Mouse (Mus musculus) layer of hippocampus, adult 18-20 months (tissue): ENCODE results near the gene Slc17a2. TPM values are rescaled to one million over a fixed set of nuclear protein-coding genes. Genes with fewer than 3 reads are reported as not detected.

Experiments
- DNase-seq, 2 experiments: peaks; one replicate each; pipeline ENCODE4 v3.0.0; 2022; ENCODE audit warnings: low spot score in 2 of 2
- total RNA-seq, 2 experiments: library from RNA; stranded (reverse); gene quantifications; 2 replicates each; pipeline ENCODE4 v1.2.3; 2021

Slc17a2 gene
- total RNA-seq, 2 experiments from 2014 or later, result not detected

DNA sequence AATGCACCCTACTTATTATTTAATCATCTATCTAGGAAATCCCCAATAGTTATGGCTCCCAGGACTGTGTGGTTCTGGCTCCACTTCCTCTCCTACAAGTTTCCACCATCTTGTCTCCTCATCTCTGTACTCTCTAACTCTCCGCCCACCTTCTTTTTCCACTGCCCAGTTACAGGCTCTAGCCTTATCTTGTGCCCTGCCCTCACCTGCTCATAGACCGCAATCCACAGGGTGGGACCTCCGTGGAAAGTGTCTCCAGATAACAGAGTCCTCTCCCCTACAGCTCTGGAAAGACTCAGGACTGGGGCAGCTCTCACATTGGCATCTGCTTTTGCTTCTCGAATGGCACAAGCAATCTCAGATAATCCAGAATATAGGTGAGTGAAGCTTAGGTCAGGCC lies 27.8 kb upstream of the Slc17a2 start:
- no peak for DNase-seq

DNA sequence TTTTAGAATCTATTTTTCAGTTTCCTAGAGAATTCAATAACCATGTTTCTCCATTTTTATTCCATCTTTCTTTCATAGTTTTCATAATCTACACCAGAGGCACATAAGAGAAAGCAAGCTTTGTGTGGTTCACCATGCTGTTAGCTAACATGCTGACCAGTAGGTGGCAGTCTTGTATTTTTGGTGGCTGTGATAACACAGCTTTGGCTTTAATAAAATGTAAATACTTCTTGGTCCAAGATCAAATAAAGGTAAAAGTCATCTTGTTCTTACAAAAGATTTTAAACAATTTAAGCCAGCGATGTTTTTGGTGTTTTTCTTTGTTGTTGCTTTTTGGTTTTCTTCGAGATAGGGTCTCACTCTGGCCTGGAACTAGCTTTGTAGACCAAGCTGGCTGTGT lies 14.3 kb upstream of the Slc17a2 start:
- DNase-seq, result peak; percentile 19 to 70

DNA sequence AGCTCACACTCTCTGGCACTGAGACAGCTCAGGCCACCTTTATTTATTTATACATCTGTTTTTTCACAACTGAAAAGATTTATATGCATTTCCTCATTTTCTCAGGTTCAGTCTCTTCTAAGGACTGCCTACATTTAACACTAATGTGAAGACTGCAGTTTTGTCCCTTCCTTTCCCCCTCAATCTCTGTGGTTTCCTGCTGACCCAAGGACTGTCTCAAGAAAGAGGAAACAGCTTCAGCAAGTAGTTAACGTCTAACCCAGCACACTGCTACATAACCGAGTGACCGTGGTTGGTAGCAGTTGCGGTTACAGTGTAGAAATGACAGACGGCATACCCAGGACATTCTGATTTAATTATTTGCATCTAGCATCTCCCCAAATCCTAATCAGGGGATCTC lies 7.4 kb upstream of the Slc17a2 start:
- DNase-seq, result no peak

DNA sequence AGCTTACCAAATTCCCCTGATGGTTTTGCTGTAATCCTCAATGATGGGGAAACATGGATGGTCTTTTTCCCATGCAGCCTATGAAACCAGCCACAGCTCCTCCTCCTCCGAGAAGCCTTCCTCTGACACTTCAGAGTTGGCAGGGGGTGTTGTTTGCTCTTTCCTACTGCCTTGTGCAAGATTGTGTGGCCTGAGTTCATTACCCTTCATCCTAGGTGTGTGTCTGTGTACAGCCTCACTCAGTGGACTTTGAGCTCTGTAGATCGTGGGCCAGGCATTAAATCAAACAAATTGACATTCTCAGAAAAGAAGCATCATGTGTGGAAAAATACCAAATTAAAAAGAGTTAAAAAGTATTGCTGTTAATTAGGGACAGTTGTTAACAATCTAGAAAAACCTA lies 2.3 kb upstream of the Slc17a2 start:
- no peak for DNase-seq

DNA sequence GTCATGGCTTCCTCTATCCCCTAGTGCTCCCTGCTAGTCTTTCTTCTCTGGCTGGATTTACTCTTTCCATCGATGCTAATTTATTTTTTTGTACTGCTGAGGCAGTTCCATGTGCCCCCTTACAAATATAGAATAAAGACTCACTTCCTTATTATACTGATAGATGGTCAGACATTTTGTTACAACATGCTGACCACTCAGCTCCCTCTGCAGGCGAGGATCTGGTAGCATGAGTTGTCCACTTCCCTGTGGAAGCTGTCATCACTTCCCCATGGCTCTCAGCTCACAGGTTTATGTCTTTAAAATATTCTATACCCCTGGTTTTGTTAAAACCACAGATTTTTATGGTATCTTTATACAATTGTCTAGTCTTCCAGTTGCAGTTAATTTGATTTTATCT lies 9.4 kb downstream of the Slc17a2 start:
- no peak for DNase-seq

DNA sequence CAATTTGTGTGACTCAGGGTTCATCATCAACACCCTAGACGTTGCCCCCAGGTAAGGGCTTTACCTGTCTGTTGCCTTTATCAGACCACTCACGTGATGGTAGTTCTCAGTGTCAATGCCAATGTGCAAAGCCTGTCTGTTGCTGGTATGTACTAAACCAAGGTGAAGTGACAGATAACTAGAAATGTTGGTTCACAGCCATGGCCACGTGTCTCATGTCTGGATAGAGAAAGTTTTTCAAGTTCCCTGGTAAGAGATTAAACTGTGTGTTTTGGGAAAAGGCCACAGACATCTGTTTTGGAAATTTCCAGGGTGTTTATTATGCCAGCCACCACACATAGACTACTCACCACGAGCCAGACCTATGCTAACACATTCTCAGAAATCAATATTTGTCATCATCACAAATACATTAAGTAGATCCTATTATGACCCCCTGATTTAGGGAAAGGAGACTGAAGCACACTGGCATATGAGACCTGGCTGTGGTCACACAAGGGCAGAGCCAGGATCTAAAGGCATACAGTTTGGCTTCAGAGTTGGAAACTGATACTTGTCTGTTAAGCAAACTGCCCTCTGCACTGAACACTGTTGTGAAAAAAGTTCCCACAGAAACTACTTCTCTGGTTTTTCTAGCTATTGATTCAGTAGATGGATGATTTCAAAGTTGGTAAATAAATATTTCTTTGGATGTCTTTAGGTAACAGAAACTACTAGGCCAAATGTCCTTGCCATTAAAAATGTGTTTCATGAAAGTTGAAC lies 13.6 kb downstream of the Slc17a2 start:
- DNase-seq, result no peak

DNA sequence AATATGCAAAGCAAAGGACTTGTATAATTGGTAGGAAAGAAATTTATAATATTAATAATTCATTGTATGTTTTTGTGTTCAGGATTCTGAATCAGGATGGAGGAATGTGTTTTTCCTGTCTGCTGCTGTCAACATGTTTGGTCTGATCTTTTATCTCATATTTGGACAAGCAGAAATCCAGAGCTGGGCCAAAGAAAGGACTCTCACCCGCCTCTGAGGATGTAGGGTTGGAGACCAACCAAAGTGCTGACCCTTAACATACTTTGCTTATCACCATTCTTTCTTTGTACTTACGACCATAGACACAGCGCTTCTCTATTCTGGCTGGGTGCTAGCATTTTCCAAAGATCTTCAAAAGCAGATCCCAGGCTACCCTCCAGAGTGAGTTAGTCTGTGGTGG lies 15.4 kb downstream of the Slc17a2 start:
- DNase-seq, result no peak

DNA sequence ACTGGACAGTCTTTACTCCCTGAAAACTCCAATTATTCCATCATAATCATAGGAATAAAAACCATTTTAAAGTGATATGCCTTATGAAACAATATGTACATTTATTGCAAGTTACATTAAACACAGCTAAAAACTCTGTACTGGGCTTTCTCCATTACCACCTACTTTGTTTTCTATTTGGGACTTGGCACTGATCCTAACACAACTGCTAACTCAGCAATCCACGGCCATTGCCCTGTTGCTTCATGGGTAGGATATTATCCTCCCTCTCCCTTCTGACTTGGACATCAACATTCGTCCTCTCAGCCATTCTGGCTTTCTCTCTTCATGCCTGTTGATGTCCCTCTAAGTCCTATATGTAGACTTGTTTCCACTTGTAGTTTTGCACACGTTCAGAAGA lies 19.8 kb downstream of the Slc17a2 start:
- DNase-seq, result no peak

DNA sequence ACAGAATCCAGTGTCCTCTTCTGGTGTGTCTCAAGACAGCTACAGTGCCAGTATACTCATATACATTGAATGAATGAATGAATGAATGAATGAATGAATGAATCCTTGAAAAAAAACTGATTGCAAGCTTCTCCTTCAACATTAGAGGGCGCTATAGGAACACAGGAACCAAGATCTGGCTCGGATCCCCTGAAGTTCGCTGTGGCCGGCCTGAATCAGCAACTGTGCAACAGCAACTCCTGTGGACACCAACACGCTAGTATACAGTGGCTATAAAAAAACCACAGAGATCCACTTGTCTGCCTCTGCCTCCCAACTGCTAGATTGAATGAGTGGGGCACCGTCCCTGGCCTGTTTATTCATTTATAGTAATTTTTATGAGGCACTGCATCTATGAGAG lies 26.3 kb downstream of the Slc17a2 start:
- peak in 1 of 2 experiments; percentile 43 for DNase-seq

DNA sequence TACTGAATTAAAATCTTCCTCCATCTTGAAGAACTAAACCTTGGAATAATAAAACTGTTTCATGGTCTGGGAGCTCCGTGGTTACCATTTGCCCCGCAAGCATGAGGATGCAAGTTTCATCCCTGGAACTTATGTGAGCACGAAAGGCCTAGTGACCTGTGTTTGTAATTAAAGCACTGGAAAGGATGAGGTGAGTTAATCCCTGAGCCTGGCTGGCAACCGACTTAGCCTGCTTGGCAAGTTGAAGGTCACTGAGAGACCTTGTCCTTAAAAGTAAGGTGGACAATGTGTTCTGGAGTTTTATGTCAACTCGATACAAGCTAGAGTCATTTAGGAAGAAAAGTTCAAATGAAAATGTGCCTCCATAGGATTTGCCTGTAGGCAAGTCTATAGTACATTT lies 28.0 kb downstream of the Slc17a2 start:
- no peak for DNase-seq

DNA sequence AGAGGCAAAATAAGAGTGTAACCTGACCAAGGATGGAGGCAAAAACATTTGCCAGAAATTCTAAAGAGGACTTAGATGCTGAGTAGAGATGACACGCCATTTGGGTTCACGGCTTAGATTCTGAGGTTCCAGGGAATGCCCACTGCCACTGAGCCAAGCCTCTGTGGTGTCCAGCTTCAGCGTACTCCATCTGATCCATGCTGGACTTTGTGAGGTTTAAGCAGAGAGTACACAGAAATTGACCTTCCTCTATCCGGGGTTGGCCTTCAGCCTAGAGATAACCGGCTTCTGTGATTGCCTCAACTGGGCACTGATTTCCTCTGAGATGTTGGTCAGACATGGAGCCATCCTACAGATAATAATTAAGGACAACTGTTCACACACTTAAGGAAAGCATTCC lies 29.8 kb downstream of the Slc17a2 start:
- no peak for DNase-seq

DNA sequence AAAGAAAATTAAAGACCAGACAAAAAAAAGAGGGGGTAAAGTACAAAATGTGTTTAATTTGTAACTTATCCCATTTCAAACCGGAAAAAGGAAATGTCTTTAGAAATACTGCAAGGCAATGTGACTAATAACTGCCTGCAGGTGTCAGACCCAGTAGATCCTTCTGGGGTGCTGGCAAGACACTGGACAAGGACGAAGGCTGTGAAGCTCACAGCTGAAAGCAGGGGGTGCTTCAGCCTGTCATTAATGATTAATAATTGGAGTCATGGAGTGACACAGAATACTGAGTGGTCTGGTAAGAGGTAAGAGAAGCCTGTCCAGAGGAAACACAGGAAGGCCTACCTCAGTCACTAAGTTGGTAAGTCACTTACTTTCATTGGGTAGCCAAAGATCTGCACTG lies 32.5 kb downstream of the Slc17a2 start, which contains the start of gene Slc17a3:
TSS of gene Slc17a3 (plus strand) at position 127 of the 400 bp plus-strand sequence.
- DNase-seq, result no peak

DNA sequence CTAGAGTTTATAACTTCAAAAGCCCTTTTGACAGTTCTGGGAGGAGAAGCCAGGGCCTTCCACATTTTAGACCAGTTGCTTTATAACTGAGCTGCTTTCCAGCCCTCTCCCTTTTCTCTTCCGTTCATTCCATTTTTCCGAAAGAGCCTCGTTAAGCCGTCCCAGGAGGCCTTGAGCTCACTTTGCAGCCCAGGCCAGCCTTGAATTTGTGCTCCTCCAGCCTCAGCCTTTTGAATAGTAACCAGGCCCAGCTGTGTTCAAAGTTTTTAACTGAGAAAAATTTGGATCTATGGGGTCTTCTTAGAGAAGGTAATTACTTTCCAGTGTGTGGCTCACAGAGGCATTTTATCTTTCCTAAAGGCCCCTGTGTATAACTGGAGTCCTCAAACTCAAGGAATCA lies 39.1 kb downstream of the Slc17a2 start:
- DNase-seq, result no peak

DNA sequence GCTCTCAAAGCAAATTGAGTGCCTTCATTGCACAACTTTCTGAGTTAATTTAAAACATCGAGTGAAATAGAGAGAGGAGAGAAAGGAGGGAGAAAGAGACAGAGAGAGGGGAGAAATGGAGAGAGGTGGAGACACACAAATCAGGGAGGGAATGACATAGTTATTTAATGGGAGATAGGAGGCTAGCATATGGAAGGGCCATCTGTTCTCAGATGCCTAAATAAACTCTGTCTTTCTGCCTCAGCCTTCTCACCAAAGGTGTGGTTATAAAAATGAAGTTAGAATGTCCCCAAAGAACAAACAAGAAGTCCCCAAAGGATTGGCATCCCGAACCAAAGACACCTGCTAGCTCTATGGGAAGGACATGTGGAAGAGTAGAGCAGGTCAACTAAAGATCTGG lies 42.5 kb downstream of the Slc17a2 start:
- peak in 1 of 2 experiments; percentile 39 for DNase-seq

DNA sequence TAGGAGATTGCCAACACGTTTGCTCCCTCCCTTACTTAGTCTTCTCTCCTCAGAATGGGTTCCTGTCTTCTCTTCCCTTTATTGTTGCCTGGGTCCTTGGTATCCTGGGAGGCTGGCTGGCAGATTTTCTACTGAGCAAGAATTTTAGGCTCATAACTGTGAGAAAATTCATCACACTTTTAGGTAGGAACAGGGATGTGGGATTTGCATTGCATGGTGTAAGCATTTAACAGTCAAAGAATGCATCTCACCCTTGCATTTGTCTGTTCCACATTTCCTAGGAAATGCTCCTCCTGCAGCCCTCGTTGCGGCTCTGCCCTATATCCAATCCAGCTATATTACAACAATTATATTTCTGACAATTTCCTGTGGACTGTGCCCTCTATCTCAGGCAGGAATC lies 49.6 kb downstream of the Slc17a2 start:
- no peak for DNase-seq

DNA sequence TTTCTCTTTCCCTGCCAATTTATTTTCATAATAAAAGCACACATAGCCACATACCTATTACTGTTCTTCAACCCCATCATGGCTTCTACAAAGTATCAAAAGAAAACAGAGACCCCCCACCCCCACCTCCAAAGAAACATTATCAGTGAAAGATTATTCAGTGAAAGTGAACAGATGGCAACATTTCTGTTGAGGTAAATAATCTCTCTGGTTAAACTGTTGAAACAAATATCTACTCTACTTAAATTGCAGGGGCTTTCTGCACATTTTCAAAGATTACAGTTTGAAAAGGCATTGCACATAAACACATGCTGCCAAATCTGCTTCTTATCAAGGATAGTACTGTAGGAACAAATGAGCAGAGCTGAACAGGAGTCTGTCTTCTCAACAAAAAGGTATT lies 55.0 kb downstream of the Slc17a2 start:
- DNase-seq, result no peak

DNA sequence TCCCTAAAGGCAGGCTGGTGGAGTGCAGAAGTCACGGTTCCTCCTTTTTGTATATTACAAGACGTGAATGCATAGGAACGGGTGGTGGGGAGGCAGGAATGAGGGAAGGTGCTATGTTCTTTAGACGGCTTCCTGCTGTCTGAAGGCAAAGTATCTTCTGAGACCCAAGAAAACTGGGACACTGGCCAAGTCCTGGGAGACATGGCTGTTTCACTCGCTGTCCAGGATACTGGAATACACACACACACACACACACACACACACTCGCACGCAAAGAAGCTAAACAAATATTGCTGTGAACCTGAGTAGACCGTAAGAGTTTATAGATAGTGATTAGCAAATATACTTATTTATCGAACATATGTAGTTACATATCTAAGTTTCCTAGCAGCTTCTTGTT lies 57.9 kb downstream of the Slc17a2 start:
- no peak for DNase-seq

DNA sequence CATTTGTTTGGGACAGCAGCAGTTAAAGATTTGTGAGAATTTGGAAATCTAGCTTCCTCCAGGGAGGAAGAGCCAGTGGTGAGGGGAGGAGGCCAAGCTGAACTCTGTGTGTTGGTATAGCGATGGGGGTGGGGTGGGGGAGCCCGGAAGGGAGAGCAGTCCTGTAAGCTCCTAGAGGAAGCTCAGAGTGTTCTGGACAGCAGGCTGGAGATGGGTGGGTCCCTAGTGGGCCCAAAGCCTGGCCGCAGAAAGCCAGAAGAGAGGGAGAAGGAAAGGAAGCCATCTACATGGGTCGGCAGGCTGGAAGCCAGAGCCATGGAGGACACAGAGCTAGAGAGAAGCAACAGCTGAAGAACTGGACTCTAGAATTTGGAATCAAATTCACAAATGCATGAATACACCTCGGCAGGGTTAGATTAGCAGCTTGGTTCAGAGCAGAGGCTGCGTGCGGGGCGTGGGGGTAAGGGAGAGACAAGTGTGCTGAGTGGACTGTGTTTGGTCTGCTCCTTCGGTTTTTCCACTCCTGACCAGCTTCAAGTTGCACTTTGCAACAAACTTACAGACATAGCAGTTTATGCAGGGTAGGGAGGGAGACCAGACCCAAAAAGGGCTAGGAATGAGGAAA lies 59.4 kb downstream of the Slc17a2 start:
- no peak for DNase-seq

DNA sequence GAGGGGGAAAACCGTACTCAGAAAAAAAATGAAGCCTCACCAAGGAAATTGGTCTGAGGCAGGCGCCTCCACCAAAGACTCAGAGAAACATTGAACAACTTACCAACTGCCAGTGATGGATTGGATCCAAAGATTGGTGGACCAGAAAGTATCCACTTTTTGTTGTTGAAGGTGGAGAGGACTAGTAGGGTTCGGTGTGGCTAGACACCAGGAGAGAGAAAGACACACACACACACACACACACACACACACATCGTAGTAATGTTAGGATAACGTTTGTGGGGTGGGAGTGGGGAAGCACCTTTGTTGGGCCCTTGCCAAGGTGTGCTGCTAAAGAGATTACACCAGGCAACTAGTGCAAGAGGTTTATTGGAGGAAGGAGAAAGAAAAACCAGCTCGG lies 60.2 kb downstream of the Slc17a2 start:
- no peak for DNase-seq

DNA sequence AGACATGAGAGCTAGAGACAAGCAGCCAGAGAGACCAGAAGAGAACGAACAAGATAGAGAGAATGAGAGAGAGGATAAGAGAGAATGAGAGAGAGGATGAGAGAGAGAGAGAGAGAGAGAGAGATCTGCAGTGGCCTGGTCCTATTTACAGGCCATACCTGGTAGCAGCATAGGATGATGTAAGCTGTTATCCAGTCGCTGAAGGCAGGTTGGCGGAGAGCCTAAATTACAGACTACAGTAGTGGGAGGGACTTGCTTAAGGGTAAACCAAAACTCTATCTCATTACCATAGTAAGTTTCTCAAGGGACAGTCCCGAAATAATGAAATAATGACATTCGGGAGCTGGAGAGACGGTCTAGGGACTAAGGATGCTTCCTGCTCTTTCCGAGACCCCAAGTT lies 60.6 kb downstream of the Slc17a2 start, which contains the start of gene Slc17a1:
TSS of gene Slc17a1 (plus strand) at position 346 of the 400 bp plus-strand sequence.
- no peak for DNase-seq

DNA sequence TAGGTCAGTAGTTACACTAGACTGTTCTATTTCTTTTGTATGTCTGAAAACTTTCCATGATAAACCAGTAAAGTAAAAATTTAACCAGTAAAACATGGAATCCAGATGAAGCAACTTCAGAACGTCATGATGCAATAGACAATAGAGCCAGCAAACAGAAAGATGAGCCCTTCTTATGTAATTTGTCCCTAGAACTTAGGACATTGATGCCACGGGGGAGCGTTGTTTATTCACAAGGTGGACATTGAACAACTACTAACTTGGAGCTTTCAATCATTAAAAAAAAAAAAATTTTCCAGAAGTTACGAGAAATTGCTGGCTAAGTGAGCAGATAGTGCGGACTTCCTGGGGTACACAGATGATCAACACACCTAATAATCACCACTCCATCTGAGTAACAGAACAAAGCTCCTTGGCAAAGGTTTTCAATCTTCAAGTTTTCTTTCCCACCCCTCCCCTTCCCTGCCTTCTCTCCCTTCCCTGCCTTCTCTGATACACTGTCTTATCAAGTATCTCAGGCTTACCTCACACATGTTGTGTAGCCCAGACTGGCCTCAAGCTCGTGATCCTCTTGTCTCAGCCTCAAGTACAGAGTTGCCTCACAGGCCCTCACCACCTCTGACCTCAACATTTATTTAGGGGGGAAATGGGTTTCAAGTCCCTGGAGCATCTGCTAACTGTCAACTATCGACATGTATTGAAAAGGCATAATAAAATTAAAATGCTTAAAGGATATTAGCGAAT lies 62.2 kb downstream of the Slc17a2 start:
- DNase-seq, result no peak

DNA sequence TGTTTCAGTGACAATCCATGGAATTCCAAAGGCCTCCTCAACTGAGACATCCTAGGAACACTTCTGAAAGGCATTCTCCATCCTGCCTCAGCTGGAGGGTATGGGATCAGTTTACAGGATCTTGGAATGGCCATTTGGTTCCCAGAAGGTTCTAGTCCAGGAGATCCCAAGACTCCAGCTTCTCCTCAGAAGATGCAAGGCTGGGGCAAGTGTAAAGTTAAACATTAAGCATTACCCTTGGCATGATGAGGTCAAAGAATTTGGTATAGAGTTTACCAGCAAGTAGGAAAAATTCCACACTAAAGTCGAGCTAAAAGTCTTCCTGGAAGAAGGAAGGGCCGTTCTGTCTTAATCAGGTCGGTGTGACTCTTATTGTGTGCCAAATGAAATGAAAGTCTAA lies 63.2 kb downstream of the Slc17a2 start:
- no peak for DNase-seq
